Mouse (Mus musculus) monocyte, adult 2 months (primary cell): ENCODE measurements around the gene 1110012L19Rik.
"Not testable (repeated sequence)": the region's sequence is repeated elsewhere in the genome, so short reads cannot be mapped to it uniquely, and the experiment has no call there.

ENCODE experiments used
- DNase-seq, 2 experiments: peaks; one replicate each; pipeline ENCODE4 v3.0.0; 2022; ENCODE audit warnings: low spot score in 2 of 2, low read depth in 1 of 2

1110012L19Rik gene

GRCm38 (mm10) chrX:70385276-70385961 is at the start of gene 1110012L19Rik:
TSS of gene 1110012L19Rik (plus strand) at chrX:70385877.
- peak in 1 of 2 experiments; percentile 41 for DNase-seq

GRCm38 (mm10) chrX:70362985-70363384 is 22.7 kb upstream of the 1110012L19Rik start:
- DNase-seq: no peak

GRCm38 (mm10) chrX:70363446-70363845 is 22.2 kb upstream of the 1110012L19Rik start:
- no peak for DNase-seq

- no peak for DNase-seq
Observed at GRCm38 (mm10) chrX:70364202-70364601, 21.5 kb upstream of the 1110012L19Rik start.

GRCm38 (mm10) chrX:70364661-70365613 is 20.7 kb upstream of the 1110012L19Rik start, which contains the start of gene Ids:
TSS of gene Ids (minus strand) at chrX:70365084.
- peak; percentile 38 to 63 for DNase-seq

GRCm38 (mm10) chrX:70369758-70370157 is 15.9 kb upstream of the 1110012L19Rik start:
- DNase-seq: not testable (repeated sequence)

- not testable (repeated sequence) for DNase-seq
Observed at GRCm38 (mm10) chrX:70374469-70375110, 11.1 kb upstream of the 1110012L19Rik start.

GRCm38 (mm10) chrX:70384917-70385275 is 781 bp upstream of the 1110012L19Rik start:
- no peak for DNase-seq

GRCm38 (mm10) chrX:70385962-70386351 is 280 bp downstream of the 1110012L19Rik start:
- DNase-seq: no peak

GRCm38 (mm10) chrX:70392636-70393035 is 7.0 kb downstream of the 1110012L19Rik start:
- DNase-seq: not testable (repeated sequence)

- DNase-seq: not testable (repeated sequence)
Observed at GRCm38 (mm10) chrX:70425473-70425872, 39.8 kb downstream of the 1110012L19Rik start.
